Mouse (Mus musculus): ENCODE measurements at regions not wholly inside any gene's neighbourhood (a gene's known extent, or its start where the extent isn't known, plus 50 kb on each side); places are given as distances from the start of the nearest gene placed in this dataset.
A peak's percentile ranks its signal among the peaks of the same experiment; 100 is the strongest.

- 0 out of 2 replicates have a peak, but pooled peaks have one; percentile 30 for TF ChIP-seq EP300 (IDR thresholded peaks at IDR 0.05)
- no peak for TF ChIP-seq CTCF (IDR thresholded peaks at IDR 0.05)
Observed at GRCm38 (mm10) chr1:89302368-89302951, 152.1 kb upstream of the Agap1 start.

Measured in lung, postnatal 0 days (tissue).